Mouse (Mus musculus) erythroblast, embryonic 14.5 days (primary cell): ENCODE data around the gene Hoxa4.

Experiments
- GATA1 ChIP-seq: IDR thresholded peaks from 2 replicates; pipeline ENCODE4 v1.6.1; 2012; ENCODE audit warnings: low read length, inconsistent platforms, mixed read lengths
- TAL1 ChIP-seq: IDR thresholded peaks from 3 replicates; pipeline ENCODE4 v1.6.1; 2012; ENCODE audit warnings: low read length, inconsistent platforms, mixed read lengths

DNA sequence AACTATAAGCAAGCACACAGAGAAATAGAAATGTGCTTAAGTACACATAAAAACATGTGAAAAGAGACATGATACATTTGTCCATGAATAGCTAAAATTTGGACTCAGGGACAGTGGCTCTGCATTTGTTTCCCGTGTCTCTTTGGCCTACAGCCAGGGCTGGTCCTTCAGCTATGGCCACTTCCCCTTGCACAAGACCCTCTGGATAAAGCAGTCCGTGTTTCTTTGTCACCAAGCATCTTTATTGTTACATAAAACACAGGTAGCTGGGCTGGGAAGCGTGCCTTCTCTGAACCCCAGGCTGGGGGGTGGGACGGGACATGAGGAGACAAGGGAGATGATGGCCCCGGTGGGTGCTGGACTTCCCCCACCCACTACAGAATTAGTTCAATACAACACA is 22.7 kb upstream of the Hoxa4 start:
- TF ChIP-seq TAL1 (no peak), GATA1 (no peak)
